15 mouse cellular contexts compared by ENCODE assay signal in the genomic region with DNA sequence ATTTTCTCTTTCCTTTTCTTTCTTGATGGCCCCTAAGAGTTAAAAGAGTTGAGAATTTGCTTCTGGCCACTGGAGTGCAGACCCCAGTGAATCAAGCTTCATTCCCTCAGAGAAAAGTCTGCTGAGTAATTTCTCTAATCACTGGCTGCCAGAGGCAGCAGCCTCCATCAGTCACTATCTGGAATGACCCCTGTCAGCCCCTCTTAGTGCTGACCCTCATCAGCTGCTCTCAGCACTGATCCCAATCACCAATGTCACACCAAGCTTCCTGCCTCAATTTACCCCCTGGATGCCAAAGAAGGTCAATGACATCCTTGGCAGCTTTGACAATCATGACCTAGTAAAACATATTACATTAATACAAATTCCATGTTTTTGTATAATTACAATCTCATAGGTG. TPM values are rescaled to one million over a fixed set of nuclear protein-coding genes. Genes with fewer than 3 reads are reported as not detected.
DNase-seq lines count a peak whose midpoint lies in the region; ATAC-seq lines count a peak whose summit lies in the region.
"Had no signal": no experiment of that assay in that cellular context is flagged by ENCODE, and none has a peak within 500 bp of the region (broad histone marks: within the 10 kb centered on the region; RNA-seq: fewer than 3 reads in every experiment).

No protein-coding gene starts in this region.

- peaks cover 17% of the 10 kb centered on the region for H3K36me3 ChIP-seq in midbrain, embryonic 11.5 days (ENCODE audit: control insufficient read depth, insufficient read depth, low read length)
- peaks cover 42% of the 10 kb centered on the region for H3K36me3 ChIP-seq in midbrain, embryonic 10.5 days
- H3K36me3 ChIP-seq in forebrain, embryonic 16.5 days (ENCODE audit: control insufficient read depth, insufficient read depth) = peaks cover 23% of the 10 kb centered on the region
- H3K36me3 ChIP-seq in midbrain, embryonic 12.5 days = peaks cover 34% of the 10 kb centered on the region

- H3K9me3 ChIP-seq in midbrain, embryonic 11.5 days (ENCODE audit: control insufficient read depth, low read length) = peaks cover 18% of the 10 kb centered on the region
- peaks cover 42% of the 10 kb centered on the region for H3K9me3 ChIP-seq in midbrain, embryonic 10.5 days (replicated peaks)
- peaks cover 21% of the 10 kb centered on the region for H3K9me3 ChIP-seq in forebrain, embryonic 16.5 days (ENCODE audit: control insufficient read depth, low read length)
- H3K9me3 ChIP-seq in midbrain, embryonic 12.5 days = peaks cover 32% of the 10 kb centered on the region

- no peaks in the 10 kb centered on the region for H3K27me3 ChIP-seq in midbrain, embryonic 11.5 days (ENCODE audit: control insufficient read depth, insufficient read depth, low read length)
- H3K27me3 ChIP-seq in midbrain, embryonic 10.5 days (ENCODE audit: low read depth, poor library complexity, severe bottlenecking) = no peaks in the 10 kb centered on the region
- no peaks in the 10 kb centered on the region for H3K27me3 ChIP-seq in forebrain, embryonic 16.5 days (replicated peaks; ENCODE audit: control insufficient read depth, insufficient read depth, low read length)
- no peaks in the 10 kb centered on the region for H3K27me3 ChIP-seq in midbrain, embryonic 12.5 days
- H3K27me3 ChIP-seq: CH12.LX; intestine, embryonic 15.5 days; limb, embryonic 13.5 days; liver, embryonic 13.5 days had no signal

- no peak overlapping the region for H3K4me2 ChIP-seq in midbrain, embryonic 11.5 days
- no peak overlapping the region for H3K4me2 ChIP-seq in forebrain, embryonic 16.5 days (ENCODE audit: low read length)
- no peak overlapping the region for H3K4me2 ChIP-seq in midbrain, embryonic 12.5 days (replicated peaks)
- H3K4me2 ChIP-seq: heart, embryonic 11.5 days; intestine, embryonic 15.5 days; limb, embryonic 13.5 days; liver, embryonic 13.5 days; lung, embryonic 14.5 days had no signal

- intact Hi-C loops in left cerebral cortex, postnatal 10 days (cut with DNase I) = no loop called here

- H3K9ac ChIP-seq in midbrain, embryonic 11.5 days (ENCODE audit: low read length) = no peak overlapping the region
- H3K9ac ChIP-seq in forebrain, embryonic 16.5 days (replicated peaks; ENCODE audit: low read depth, low read length) = no peak overlapping the region
- no peak overlapping the region for H3K9ac ChIP-seq in midbrain, embryonic 12.5 days (replicated peaks)
- H3K9ac ChIP-seq: intestine, embryonic 15.5 days; limb, embryonic 13.5 days; liver, embryonic 13.5 days; lung, embryonic 14.5 days had no signal

- no peak for DNase-seq in midbrain, embryonic 11.5 days (ENCODE audit: low spot score, missing footprints)
- no peak for DNase-seq in midbrain, embryonic 10.5 days (ENCODE audit: low spot score)
- DNase-seq in layer of hippocampus, adult 9-11 months = no peak
- DNase-seq in thymus, postnatal 4 days = no peak
- DNase-seq in left cerebral cortex, postnatal 10 days (ENCODE audit: extremely low spot score in 1 of 2, low spot score in 2 of 2) = no peak
- DNase-seq: cerebellum, adult 2 months; heart, postnatal 10 days; liver, embryonic 13.5 days had no signal

- H3K4me3 ChIP-seq in midbrain, embryonic 11.5 days (ENCODE audit: low read depth, low read length) = no peak overlapping the region
- no peak overlapping the region for H3K4me3 ChIP-seq in midbrain, embryonic 10.5 days
- H3K4me3 ChIP-seq in forebrain, embryonic 16.5 days (replicated peaks; ENCODE audit: low read length) = no peak overlapping the region
- H3K4me3 ChIP-seq in midbrain, embryonic 12.5 days = no peak overlapping the region
- H3K4me3 ChIP-seq: intestine, embryonic 15.5 days; limb, embryonic 13.5 days; liver, embryonic 13.5 days had no signal

- ATAC-seq in midbrain, embryonic 11.5 days (ENCODE audit: low FRiP score) = peak; percentile 69
- 0 out of 2 replicates have a peak, but pooled peaks have one; percentile 6 for ATAC-seq in forebrain, embryonic 16.5 days
- ATAC-seq in midbrain, embryonic 12.5 days (ENCODE audit: low FRiP score, low read depth) = 0 out of 2 replicates have a peak, but pooled peaks have one; percentile 40

- peaks cover 6% of the 10 kb centered on the region; the same call in 1 of the 2 replicates for H3K4me1 ChIP-seq in midbrain, embryonic 11.5 days (ENCODE audit: control insufficient read depth, insufficient read depth, low read length)
- H3K4me1 ChIP-seq in midbrain, embryonic 10.5 days = peaks cover 11% of the 10 kb centered on the region
- H3K4me1 ChIP-seq in forebrain, embryonic 16.5 days (replicated peaks; ENCODE audit: control insufficient read depth, insufficient read depth, low read length) = peaks cover 3% of the 10 kb centered on the region; the same call in 1 of the 2 replicates
- H3K4me1 ChIP-seq in midbrain, embryonic 12.5 days = peaks cover 6% of the 10 kb centered on the region
- H3K4me1 ChIP-seq: intestine, embryonic 15.5 days; limb, embryonic 13.5 days; liver, embryonic 13.5 days had no signal

- H3K27ac ChIP-seq in midbrain, embryonic 11.5 days (ENCODE audit: low read depth, low read length) = no peak overlapping the region
- no peak overlapping the region; the same call in 1 of the 2 replicates for H3K27ac ChIP-seq in midbrain, embryonic 10.5 days (replicated peaks)
- H3K27ac ChIP-seq in forebrain, embryonic 16.5 days (ENCODE audit: low read length) = no peak overlapping the region
- no peak overlapping the region for H3K27ac ChIP-seq in midbrain, embryonic 12.5 days (replicated peaks)
- H3K27ac ChIP-seq: intestine, embryonic 15.5 days; limb, embryonic 13.5 days; liver, embryonic 13.5 days had no signal

RNA-seq across cellular contexts. Expression of a gene that starts 45.0 kb away (rescaled TPM):
- polyA plus RNA-seq in midbrain, embryonic 11.5 days (2014; fragmentation: Nextera tagmentation; extraction: Ambion mirVana) = 6.0 and 7.1 TPM in 2 replicates
- polyA plus RNA-seq in midbrain, embryonic 10.5 days (2016; fragmentation: Nextera tagmentation; extraction: Ambion mirVana) = 8.5 and 9.9 TPM in 2 replicates
- polyA plus RNA-seq in forebrain, embryonic 16.5 days (2015; fragmentation: Nextera tagmentation; extraction: Ambion mirVana) = 10.8 and 11.4 TPM in 2 replicates
- polyA plus RNA-seq in midbrain, embryonic 12.5 days (2016; fragmentation: Nextera tagmentation; extraction: Ambion mirVana) = 10.0 TPM in 2 replicates
- total RNA-seq in left cerebral cortex, postnatal 10 days (2021) = 10 to 100 TPM; 15.6 to 18.2 TPM

Comparison
In these comparisons a context has a peak if more than half of its experiments do, and no peak if none do; other contexts are left out.
1. ATAC-seq: peak in every context shown above with its lines; median percentile 69 in midbrain, embryonic 11.5 days; 40 in midbrain, embryonic 12.5 days; 6 in forebrain, embryonic 16.5 days.